Mouse (Mus musculus) liver, embryonic 12.5 days (tissue): ENCODE measurements around the gene Drp2. TPM values are rescaled to one million over a fixed set of nuclear protein-coding genes. Genes with fewer than 3 reads are reported as not detected.

Experiments used
- ATAC-seq: fragments of 200-750 bp; cut with Nextera tagmentation; 2 replicates; pipeline ENCODE4 v1.8.0; 2017; ENCODE audit warnings: moderate number of reproducible peaks, mild to moderate bottlenecking, moderate library complexity
- H3K27ac ChIP-seq: fragments of 300-500 bp; sonication (generic); 2 replicates; pipeline ENCODE4 v1.5.1; 2016; ENCODE audit warnings: mild to moderate bottlenecking
- H3K27me3 ChIP-seq: fragments of 300-500 bp; sonication (generic); replicated peaks from 2 replicates; pipeline ENCODE4 v1.6.1; 2016; ENCODE audit warnings: mild to moderate bottlenecking, moderate library complexity
- H3K36me3 ChIP-seq: fragments of 300-500 bp; sonication (generic); 2 replicates; pipeline ENCODE4 v1.6.1; 2016; ENCODE audit warnings: mild to moderate bottlenecking, moderate library complexity
- H3K4me1 ChIP-seq: fragments of 300-500 bp; sonication (generic); 2 replicates; pipeline ENCODE4 v1.6.1; 2016
- H3K4me2 ChIP-seq: fragments of 300-500 bp; sonication (generic); 2 replicates; pipeline ENCODE4 v1.6.1; 2016; ENCODE audit warnings: mild to moderate bottlenecking, moderate library complexity
- H3K4me3 ChIP-seq: fragments of 300-500 bp; sonication (generic); 2 replicates; pipeline ENCODE4 v1.5.1; 2016; ENCODE audit warnings: mild to moderate bottlenecking, moderate library complexity
- H3K9ac ChIP-seq: fragments of 300-500 bp; sonication (generic); 2 replicates; pipeline ENCODE4 v1.6.1; 2016; ENCODE audit warnings: mild to moderate bottlenecking, moderate library complexity
- H3K9me3 ChIP-seq: fragments of 300-500 bp; sonication (generic); replicated peaks from 2 replicates; pipeline ENCODE4 v1.6.1; 2016; ENCODE audit warnings: mild to moderate bottlenecking, moderate library complexity
- WGBS: fragments of 180-500 bp; shearing (Covaris S2); methylation state at CpG from one replicate; pipeline ENCODE4 v1.1.7; 2016; ENCODE audit not compliant: insufficient replicate concordance; 5-methylcytosine and 5-hydroxymethylcytosine counted together
- polyA plus RNA-seq: library from polyadenylated mRNA; unstranded; fragments of >200 nt; fragmentation: Nextera tagmentation; extraction: Ambion mirVana; gene quantifications from 2 replicates; pipeline ENCODE4 v1.2.1, GENCODE M21; 2016

Drp2 gene
- 0.15 and 0.31 TPM in 2 replicates for polyA plus RNA-seq

- H3K36me3 ChIP-seq = no peaks in the 10 kb centered on the region
- ATAC-seq = no peak
- WGBS = 40% methylated on average over 15 of the region's 15 CpGs
Observed at GRCm38 (mm10) chrX:134403863-134404583, at the start of gene Drp2. Drp2 (plus strand) TSS chrX:134404551.

GRCm38 (mm10) chrX:134359336-134359735, 45.0 kb upstream of the Drp2 start:
- 79% methylated on average over 4 of the region's 4 CpGs for WGBS
- no peak overlapping the region for H3K9ac ChIP-seq
- no peaks in the 10 kb centered on the region for H3K27me3 ChIP-seq
- ATAC-seq = no peak
- H3K27ac ChIP-seq = no peak overlapping the region
- no peak overlapping the region for H3K4me2 ChIP-seq
- H3K36me3 ChIP-seq = peaks cover 29% of the 10 kb centered on the region
- H3K4me1 ChIP-seq = no peaks in the 10 kb centered on the region
- H3K4me3 ChIP-seq = no peak overlapping the region
- H3K9me3 ChIP-seq = no peaks in the 10 kb centered on the region

More at GRCm38 (mm10) chrX:134403863-134404583, at the start of gene Drp2:
- Histone ChIP-seq H3K4me1 (no peaks in the 10 kb centered on the region), H3K4me2 (peak within 1 kb of the TSS; percentile 41), H3K9ac (no peak within 1 kb of the TSS), H3K27me3 (peaks cover 21% of the 10 kb centered on the region; the same call in 1 of the 2 replicates), H3K27ac (no peak within 1 kb of the TSS), H3K4me3 (peak within 1 kb of the TSS; percentile 17; the same call in 1 of the 2 replicates), H3K9me3 (no peaks in the 10 kb centered on the region)

DNA sequence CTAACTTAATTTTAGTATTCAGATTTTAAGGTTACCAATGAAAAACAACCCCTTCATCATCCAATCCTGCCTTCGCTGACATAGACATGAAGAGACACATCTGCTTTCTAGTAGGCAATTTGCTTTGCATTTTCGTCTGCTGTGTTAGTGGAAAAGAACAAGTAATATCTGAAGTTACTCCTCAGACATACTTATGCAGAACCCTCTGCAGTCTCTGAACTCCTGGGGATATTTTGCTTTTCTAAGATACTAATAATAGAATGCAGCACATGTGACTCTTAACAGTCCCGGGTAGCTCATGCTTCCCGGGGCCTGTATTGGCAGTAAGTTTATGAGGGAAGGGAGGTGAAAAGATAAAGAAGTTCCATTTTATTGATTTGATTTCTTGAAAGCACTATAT, 42.2 kb upstream of the Drp2 start:
- WGBS = 87% methylated on average over 4 of the region's 4 CpGs
- Histone ChIP-seq H3K9ac (no peak overlapping the region), H3K4me2 (no peak overlapping the region), H3K27me3 (no peaks in the 10 kb centered on the region), H3K4me3 (no peak overlapping the region), H3K27ac (no peak overlapping the region), H3K4me1 (no peaks in the 10 kb centered on the region), H3K36me3 (peaks cover 26% of the 10 kb centered on the region), H3K9me3 (no peaks in the 10 kb centered on the region)
- no peak for ATAC-seq

- Histone ChIP-seq H3K27me3 (no peaks in the 10 kb centered on the region), H3K36me3 (peaks cover 18% of the 10 kb centered on the region), H3K9me3 (no peaks in the 10 kb centered on the region), H3K9ac (no peak overlapping the region), H3K4me3 (no peak overlapping the region), H3K27ac (no peak overlapping the region), H3K4me2 (no peak overlapping the region), H3K4me1 (no peaks in the 10 kb centered on the region)
- WGBS = 68% methylated on average over 1 of the region's 1 CpGs
- ATAC-seq = no peak
Observed at GRCm38 (mm10) chrX:134365421-134365820, 38.9 kb upstream of the Drp2 start.

DNA sequence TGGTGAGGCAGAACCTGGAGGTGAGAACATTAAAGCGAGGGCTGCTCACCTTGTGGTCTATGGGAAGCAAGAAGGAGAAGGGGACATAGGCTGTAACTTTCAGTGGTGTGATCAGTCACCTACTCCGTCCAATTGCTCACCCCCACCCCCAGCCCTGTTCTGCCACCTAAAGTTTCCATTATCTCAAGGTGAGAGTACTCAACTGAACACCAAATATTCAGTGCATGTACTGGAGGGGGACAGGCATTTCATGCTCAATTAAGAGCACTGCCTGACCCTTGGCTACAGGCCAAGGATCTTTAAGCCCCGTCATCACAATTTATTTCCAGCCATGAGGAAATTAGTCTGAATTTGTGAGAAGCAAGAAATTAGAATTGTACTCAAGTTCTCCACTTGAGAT, 37.8 kb upstream of the Drp2 start:
- 81% methylated on average over 3 of the region's 3 CpGs for WGBS
- Histone ChIP-seq H3K4me3 (no peak overlapping the region), H3K9me3 (no peaks in the 10 kb centered on the region), H3K4me2 (no peak overlapping the region), H3K27me3 (no peaks in the 10 kb centered on the region), H3K27ac (no peak overlapping the region), H3K9ac (no peak overlapping the region), H3K4me1 (no peaks in the 10 kb centered on the region), H3K36me3 (peaks cover 18% of the 10 kb centered on the region)
- no peak for ATAC-seq

DNA sequence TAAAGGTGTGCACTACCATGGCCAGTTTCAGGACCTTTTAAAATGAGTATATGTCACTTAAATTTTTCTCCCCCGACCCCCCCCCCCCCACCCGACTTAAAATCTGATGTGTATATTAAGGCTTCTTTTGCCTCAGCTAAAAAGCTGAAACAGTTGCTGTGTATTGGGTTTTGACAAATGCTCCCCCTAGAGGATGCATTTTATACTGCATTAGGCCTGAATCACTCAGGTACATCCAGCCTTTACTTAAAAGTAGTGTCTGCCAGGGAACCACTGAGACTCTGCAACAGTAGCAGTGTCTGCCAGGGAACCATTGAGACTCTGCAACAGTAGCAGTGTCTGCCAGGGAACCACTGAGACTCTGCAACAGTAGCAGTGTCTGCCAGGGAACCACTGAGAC, 33.1 kb upstream of the Drp2 start:
- WGBS = 10% methylated on average over 2 of the region's 2 CpGs
- no peak overlapping the region for H3K9ac ChIP-seq
- no peak overlapping the region for H3K4me2 ChIP-seq
- H3K36me3 ChIP-seq = no peaks in the 10 kb centered on the region
- no peaks in the 10 kb centered on the region for H3K4me1 ChIP-seq
- no peaks in the 10 kb centered on the region for H3K27me3 ChIP-seq
- no peak overlapping the region for H3K4me3 ChIP-seq
- H3K9me3 ChIP-seq = no peaks in the 10 kb centered on the region
- no peak for ATAC-seq
- no peak overlapping the region for H3K27ac ChIP-seq

DNA sequence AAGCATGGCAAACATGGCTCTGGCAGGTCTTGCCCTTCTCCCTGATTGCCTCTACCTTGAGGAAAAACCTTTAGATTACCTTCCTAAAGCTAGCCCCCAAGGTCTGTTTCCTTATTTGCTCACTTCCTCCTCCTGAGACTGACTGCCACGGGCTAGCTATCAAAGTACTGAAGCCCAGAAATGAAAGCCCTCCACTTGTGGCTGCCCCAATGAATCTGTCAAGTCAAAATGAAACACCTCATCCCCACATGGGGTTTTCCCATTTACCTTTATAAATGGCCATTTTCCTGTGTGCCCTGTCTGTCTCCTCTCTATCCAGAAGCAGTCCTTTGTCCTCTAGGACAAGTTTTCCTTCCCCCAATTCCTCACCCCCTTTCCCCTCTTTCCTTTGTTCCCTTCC, 30.2 kb upstream of the Drp2 start:
- ATAC-seq = no peak
- 42% methylated on average over 1 of the region's 1 CpGs for WGBS
- no peak overlapping the region for H3K4me3 ChIP-seq

DNA sequence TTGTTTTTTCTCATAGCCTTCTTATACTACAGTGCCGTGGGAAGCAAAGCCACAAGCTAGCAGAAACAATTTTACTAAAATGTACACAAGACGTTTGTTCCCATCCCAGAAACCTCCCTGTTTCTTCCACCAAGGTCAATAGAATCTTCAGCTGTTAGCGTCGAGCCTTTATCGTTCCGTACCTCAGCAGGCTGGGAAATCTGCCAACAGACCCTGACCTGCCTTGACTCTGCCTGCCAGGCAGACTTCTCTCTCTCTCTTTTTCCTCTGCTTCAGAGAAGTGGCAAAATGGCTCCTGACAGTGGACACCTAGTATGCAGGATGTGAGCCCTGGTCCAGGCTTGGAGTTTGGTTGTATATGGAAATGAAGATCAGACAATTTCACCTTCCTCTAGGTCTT, 19.5 kb upstream of the Drp2 start:
- no peaks in the 10 kb centered on the region for H3K4me1 ChIP-seq
- WGBS = 73% methylated on average over 6 of the region's 6 CpGs
- H3K27ac ChIP-seq = no peak overlapping the region
- H3K36me3 ChIP-seq = no peaks in the 10 kb centered on the region
- H3K4me3 ChIP-seq = no peak overlapping the region
- no peak for ATAC-seq
- H3K9me3 ChIP-seq = no peaks in the 10 kb centered on the region
- H3K4me2 ChIP-seq = no peak overlapping the region
- no peak overlapping the region for H3K9ac ChIP-seq
- no peaks in the 10 kb centered on the region for H3K27me3 ChIP-seq

More for the DNA sequence above, 30.2 kb upstream of the Drp2 start:
- Histone ChIP-seq H3K4me2 (no peak overlapping the region), H3K9ac (no peak overlapping the region), H3K27me3 (no peaks in the 10 kb centered on the region), H3K36me3 (no peaks in the 10 kb centered on the region), H3K9me3 (no peaks in the 10 kb centered on the region), H3K4me1 (no peaks in the 10 kb centered on the region), H3K27ac (no peak overlapping the region)

DNA sequence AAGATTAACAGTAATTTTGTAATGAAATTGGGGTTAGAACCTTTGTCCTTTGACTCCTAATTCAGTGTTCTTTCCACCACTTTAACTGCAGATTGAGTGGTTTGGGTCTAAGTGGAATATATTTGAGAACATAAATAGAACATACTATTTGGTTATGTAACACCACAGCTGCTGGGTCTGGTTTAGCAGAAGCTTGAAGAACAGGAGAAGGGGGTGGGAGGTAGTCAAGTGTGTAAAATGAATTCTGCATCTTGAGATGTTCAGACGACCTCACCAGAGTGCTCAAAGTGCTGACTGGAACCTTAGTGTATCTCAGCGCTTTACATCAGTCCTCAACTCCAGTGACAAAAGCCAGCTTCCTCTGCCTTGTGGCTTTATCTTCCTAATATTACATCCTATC, 5.4 kb upstream of the Drp2 start:
- 39% methylated on average over 2 of the region's 2 CpGs for WGBS
- H3K4me2 ChIP-seq = no peak overlapping the region
- no peaks in the 10 kb centered on the region for H3K4me1 ChIP-seq
- no peaks in the 10 kb centered on the region for H3K27me3 ChIP-seq
- H3K4me3 ChIP-seq = no peak overlapping the region
- H3K9me3 ChIP-seq = no peaks in the 10 kb centered on the region
- H3K36me3 ChIP-seq = no peaks in the 10 kb centered on the region
- H3K9ac ChIP-seq = no peak overlapping the region
- H3K27ac ChIP-seq = no peak overlapping the region
- ATAC-seq = no peak

GRCm38 (mm10) chrX:134404584-134404955, 219 bp downstream of the Drp2 start:
- H3K36me3 ChIP-seq = no peaks in the 10 kb centered on the region
- no peak overlapping the region for H3K9ac ChIP-seq
- H3K9me3 ChIP-seq = no peaks in the 10 kb centered on the region
- no peak overlapping the region for H3K27ac ChIP-seq
- peaks cover 21% of the 10 kb centered on the region; the same call in 1 of the 2 replicates for H3K27me3 ChIP-seq
- 41% methylated on average over 12 of the region's 14 CpGs for WGBS
- no peak for ATAC-seq
- peak overlapping the region; percentile 41 for H3K4me2 ChIP-seq
- H3K4me3 ChIP-seq = peak overlapping the region; percentile 17; the same call in 1 of the 2 replicates
- H3K4me1 ChIP-seq = no peaks in the 10 kb centered on the region

- WGBS = 69% methylated on average over 6 of the region's 6 CpGs
- Histone ChIP-seq H3K9me3 (no peaks in the 10 kb centered on the region), H3K36me3 (no peaks in the 10 kb centered on the region), H3K4me2 (no peak overlapping the region), H3K9ac (no peak overlapping the region), H3K4me3 (no peak overlapping the region), H3K27ac (no peak overlapping the region), H3K4me1 (no peaks in the 10 kb centered on the region), H3K27me3 (peaks cover 21% of the 10 kb centered on the region; the same call in 1 of the 2 replicates)
- ATAC-seq = no peak
Observed at GRCm38 (mm10) chrX:134409354-134409900, 5.1 kb downstream of the Drp2 start.

DNA sequence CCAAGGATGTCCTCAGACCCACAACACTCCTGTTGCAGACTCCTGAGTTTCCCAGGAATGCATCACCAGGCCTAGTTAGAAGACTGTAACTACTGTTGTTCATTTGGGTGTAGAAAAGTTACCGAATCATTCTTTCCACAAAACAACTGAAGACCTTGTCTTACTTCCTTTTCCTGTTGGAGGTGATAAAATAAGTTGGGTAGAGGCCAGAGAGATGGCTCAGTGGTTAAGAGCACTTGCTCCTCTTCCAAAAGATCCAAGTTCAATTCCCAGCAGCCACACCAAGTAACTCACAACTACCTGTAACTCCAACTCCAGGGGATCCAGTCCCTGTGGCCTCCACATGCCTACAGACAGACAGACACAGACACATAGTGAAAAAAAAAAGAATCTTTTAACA, 7.7 kb downstream of the Drp2 start:
- Histone ChIP-seq H3K4me2 (no peak overlapping the region), H3K27ac (no peak overlapping the region), H3K9ac (no peak overlapping the region), H3K9me3 (no peaks in the 10 kb centered on the region), H3K27me3 (no peaks in the 10 kb centered on the region), H3K36me3 (no peaks in the 10 kb centered on the region), H3K4me1 (no peaks in the 10 kb centered on the region), H3K4me3 (no peak overlapping the region)
- 24% methylated on average over 1 of the region's 1 CpGs for WGBS
- no peak for ATAC-seq
